Mouse (Mus musculus) neural tube, postnatal 0 days (tissue): ENCODE measurements around the gene Olfr206. TPM values are rescaled to one million over a fixed set of nuclear protein-coding genes. Genes with fewer than 3 reads are reported as not detected.

Experiments used
- polyA plus RNA-seq: library from polyadenylated mRNA; unstranded; fragments of >200 nt; fragmentation: Nextera tagmentation; extraction: Ambion mirVana; gene quantifications from 2 replicates; pipeline ENCODE4 v1.2.1, GENCODE M21; 2015

The Olfr206 gene
- not detected in 2 replicates for polyA plus RNA-seq

DNA sequence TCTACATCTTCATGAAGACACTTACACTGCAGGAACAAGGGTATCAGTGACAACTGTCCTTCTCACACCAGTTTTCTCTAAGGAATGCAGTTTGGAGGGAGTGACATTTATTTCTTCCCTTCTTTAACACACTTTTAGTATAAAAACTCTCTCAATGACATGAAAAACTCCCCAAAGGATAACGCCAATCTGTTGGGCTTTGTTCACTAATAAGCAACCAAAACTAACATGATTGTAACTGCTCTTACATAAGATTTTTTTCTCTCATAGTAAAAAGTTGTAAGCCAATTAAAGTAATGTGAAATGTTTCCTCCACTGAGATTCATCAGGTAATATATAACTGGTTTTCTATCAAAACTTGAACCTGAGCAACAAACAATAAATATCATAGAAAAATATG is at the start of gene Olfr206:
Gene Olfr206, minus strand, starts transcription at position 101 of the 400 bp plus-strand sequence.

DNA sequence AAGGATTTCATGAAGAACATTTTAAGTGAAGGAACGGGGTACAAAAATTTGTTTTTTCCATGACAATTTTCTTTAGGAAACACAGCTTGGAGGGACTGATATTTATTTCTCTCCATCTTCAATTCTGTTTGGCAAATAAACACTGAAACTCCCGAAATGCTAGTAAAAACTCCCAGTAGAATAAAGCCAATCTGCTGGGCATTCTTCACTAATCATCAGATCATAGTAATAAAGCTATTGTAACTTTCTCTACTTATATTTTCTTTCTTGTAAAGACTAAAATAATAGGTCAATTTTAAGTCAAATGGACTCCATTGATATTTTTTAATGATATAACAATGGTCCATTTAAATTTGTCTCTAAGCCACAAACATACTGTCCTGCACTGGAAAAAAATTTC is 14.8 kb upstream of the Olfr206 start, which contains the start of gene Olfr209:
Gene Olfr209, minus strand, starts transcription at position 101 of the 400 bp plus-strand sequence.

GRCm38 (mm10) chr16:59331038-59331437 is 18.0 kb downstream of the Olfr206 start, which contains the start of gene Olfr205:
TSS of gene Olfr205 (minus strand) at chr16:59331138.

DNA sequence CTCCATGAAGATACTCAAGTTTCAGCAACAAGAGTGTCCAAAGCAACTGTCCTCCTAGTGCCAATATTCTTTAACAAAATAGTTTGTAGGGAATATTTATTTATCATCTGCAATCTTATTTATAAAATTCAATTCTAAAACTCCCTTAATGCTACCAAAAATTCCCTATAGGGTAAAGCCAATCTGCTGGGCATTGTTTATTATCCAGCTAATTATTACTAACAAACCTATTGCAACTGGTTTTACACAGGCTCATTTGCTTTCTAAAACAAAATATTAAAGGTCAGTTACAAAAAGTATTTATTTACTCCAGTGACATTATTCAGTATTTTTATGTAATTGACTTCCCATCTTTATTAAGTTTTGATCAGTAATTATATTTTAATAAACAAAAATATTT is 30.9 kb downstream of the Olfr206 start, which contains the start of gene Olfr204:
Gene Olfr204, minus strand, starts transcription at position 101 of the 400 bp plus-strand sequence.

GRCm38 (mm10) chr16:59298581-59298980 is 50.5 kb downstream of the Olfr206 start, which contains the start of gene Olfr203:
TSS of gene Olfr203 (plus strand) at chr16:59298881.

Other genes with a start within 250 kb of the Olfr206 start
- gene Olfr193, start 237.4 kb downstream of the Olfr206 start, polyA plus RNA-seq: not detected in 2 replicates
- not detected in 2 replicates for gene Olfr194, start 228.2 kb downstream of the Olfr206 start, polyA plus RNA-seq
- not detected in 2 replicates for gene Olfr195, start 202.2 kb downstream of the Olfr206 start, polyA plus RNA-seq
- gene Olfr196, start 178.8 kb downstream of the Olfr206 start, polyA plus RNA-seq: not detected in 2 replicates
- not detected in 2 replicates for gene Olfr198, start 145.7 kb downstream of the Olfr206 start, polyA plus RNA-seq
- gene Olfr199, start 129.5 kb downstream of the Olfr206 start, polyA plus RNA-seq: not detected in 2 replicates
- not detected in 2 replicates for gene Olfr201, start 76.6 kb downstream of the Olfr206 start, polyA plus RNA-seq
- gene Olfr202, start 62.5 kb downstream of the Olfr206 start, polyA plus RNA-seq: not detected in 2 replicates
- gene Olfr203, start 50.4 kb downstream of the Olfr206 start, polyA plus RNA-seq: not detected in 2 replicates
- not detected in 2 replicates for gene Olfr204, start 31.0 kb downstream of the Olfr206 start, polyA plus RNA-seq
- gene Olfr205, start 18.1 kb downstream of the Olfr206 start, polyA plus RNA-seq: not detected in 2 replicates
- gene Olfr209, start 14.7 kb upstream of the Olfr206 start, polyA plus RNA-seq: not detected in 2 replicates
- 0.06 TPM in 1 of 2 replicates, not detected in the other for gene Gabrr3, start 58.1 kb upstream of the Olfr206 start, polyA plus RNA-seq
- gene Riox2, start 122.5 kb upstream of the Olfr206 start, polyA plus RNA-seq: 11.9 and 12.6 TPM in 2 replicates